Mouse (Mus musculus) gastrocnemius, postnatal 36 days (tissue): ENCODE data around the gene Tmem168. TPM values are rescaled to one million over a fixed set of nuclear protein-coding genes. Genes with fewer than 3 reads are reported as not detected.

Source experiments
- DNase-seq, 2 experiments: peaks; one replicate each; pipeline ENCODE4 v3.0.0; 2022
- intact Hi-C: fragments of 180-260 bp; cut with DNase I; formaldehyde crosslinking; loops from one replicate; pipeline ENCODE4 v1.15.1; 2025
- total RNA-seq, 2 experiments: library from RNA; stranded (reverse); gene quantifications; 2 replicates each; pipeline ENCODE4 v1.2.3; 2021

Tmem168 gene
- total RNA-seq, 2 experiments from 2014 or later, result 6.9 to 7.8 TPM

DNA sequence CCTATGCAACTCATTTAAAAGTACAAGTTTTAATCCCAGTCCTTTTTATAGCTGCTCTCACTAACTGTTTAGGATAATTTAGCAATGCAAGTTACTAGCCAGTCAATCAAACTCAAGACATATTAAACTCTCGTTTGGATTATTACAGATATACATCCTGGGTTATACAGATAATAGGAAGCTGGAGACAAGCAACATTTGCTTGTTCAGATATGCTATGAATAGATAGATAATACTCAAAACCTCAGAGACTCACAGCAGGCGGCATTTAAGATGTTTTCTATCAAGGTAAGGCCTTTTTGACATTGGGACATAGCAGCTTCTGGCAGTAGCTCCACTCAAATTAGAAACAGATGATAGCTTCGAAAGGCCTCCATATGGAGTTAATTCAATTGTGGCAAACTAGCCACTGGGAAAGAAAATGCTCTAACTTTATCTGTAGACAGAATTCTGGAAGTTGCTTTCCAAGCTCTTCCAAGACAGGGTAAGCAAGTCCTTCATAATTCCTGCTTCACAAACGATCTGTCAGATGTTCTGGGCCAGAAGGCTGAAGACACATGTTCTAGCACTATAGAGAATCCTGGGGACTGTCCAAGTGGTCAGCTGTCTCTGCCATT is 15.1 kb downstream of the Tmem168 start:
- intact Hi-C loops, result no loop called here
- DNase-seq, result no peak

DNA sequence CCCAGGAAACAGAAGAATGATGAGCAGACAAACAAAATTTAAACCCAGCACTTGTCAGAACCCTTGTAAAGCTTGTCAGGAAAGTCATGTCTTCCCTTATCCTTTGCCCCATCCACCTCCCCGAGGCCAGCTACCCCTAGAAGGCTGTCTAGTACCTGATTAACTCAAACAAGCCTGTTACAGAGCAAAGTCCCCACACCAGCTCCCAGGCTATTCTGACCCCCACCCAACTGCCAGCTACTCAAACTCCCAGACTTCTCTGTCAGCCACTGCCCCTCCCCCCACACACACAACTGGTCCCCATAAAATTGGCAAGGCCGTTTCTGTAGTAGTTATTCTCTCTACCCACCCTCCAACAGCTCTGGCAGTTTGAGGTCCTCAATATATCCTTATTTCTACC is 21.3 kb downstream of the Tmem168 start:
- DNase-seq, result no peak
- intact Hi-C loops, result no loop called here

GRCm38 (mm10) chr6:13586154-13586553 is 21.7 kb downstream of the Tmem168 start:
- no peak for DNase-seq
- intact Hi-C loops, result no loop called here

DNA sequence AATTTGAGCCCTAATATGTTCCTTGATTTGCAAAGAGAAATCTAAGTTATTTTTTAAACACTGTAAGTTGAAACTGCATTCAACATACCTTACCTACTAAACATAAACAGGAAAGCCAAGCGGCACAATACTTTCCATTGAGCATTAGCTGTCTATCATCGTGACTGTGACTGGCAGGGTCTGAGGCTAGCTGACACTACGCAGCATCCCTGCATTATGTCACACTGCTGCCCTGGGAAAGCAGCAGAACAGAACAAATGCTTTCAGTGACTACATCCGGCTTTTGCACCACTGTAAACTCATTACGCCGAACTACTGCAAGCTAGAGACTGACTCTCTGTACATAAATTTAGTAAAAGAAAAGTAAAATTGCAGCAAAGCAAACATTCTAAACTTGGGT is 23.1 kb downstream of the Tmem168 start:
- DNase-seq, result no peak
- intact Hi-C loops, result no loop called here

- intact Hi-C loops, result no loop called here
- no peak for DNase-seq
Observed at GRCm38 (mm10) chr6:13582075-13582474, 25.8 kb downstream of the Tmem168 start.

DNA sequence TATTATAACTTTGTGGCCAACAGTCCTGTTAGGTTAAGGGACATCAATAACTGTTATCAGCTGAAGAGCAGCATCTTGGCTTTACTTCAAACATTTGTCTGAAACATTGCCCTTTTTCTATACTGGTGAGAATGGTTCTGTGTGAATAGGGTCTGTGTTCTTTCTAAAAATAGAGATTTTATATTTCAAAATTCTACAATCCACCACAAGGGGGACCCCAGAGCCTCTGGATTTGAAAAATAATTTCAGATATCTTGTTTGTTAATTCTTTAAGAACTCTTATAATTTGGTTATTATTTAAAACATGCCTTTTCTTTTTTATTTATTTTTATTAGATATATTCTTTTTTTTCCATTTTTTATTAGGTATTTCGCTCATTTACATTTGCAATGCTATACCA is 42.2 kb downstream of the Tmem168 start:
- intact Hi-C loops, result no loop called here
- no peak for DNase-seq

GRCm38 (mm10) chr6:13555266-13555665 is 52.6 kb downstream of the Tmem168 start:
- intact Hi-C loops, result no loop called here
- no peak for DNase-seq

- no peak for DNase-seq
- intact Hi-C loops, result no loop called here
Observed at GRCm38 (mm10) chr6:13541761-13542160, 66.1 kb downstream of the Tmem168 start.

DNA sequence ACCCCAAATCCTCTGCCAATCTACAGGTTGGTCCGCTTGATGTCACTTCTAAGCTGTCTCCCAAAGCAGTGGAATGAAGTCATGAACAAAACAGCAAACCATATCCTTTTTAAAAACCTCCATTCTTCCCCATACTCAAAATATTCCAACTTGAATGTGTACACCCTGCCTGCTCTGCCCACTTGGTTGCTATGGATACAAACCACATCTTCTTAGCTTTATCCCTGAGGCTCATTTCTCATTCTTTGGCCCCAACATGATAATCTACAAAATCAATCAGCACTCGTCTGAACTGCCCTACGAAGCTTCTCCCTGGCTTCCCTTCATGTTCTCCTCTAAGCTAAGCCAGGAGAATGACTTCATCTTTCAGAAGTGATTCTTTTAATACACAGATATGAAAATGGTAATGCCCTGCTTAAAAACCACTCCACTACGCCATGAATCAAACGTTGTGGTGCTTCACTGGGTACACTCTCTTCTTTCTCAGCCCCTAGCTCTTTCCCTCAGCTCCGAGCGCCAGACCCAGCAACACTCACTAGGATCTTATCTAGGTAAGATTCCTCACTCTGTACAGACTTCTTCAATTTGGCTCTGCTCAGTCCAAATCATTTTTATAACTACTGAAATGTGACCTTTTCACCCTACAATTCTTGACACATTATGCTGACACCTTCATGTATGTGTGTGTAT is 70.5 kb downstream of the Tmem168 start:
- no peak for DNase-seq
- intact Hi-C loops, result no loop called here

Other genes with a start within 250 kb of the Tmem168 start
- gene Bmt2, start 69.9 kb upstream of the Tmem168 start, total RNA-seq, result 1 to 10 TPM; 7.4 to 8.8 TPM
- gene Gpr85, start 231.8 kb upstream of the Tmem168 start, total RNA-seq, result not detected